Mouse (Mus musculus) cerebellum, adult 9-10 months (tissue): ENCODE results near the gene Dmd.

Source experiments
- DNase-seq: peaks from one replicate; pipeline ENCODE4 v3.0.0; 2022

The Dmd gene

GRCm38 (mm10) chrX:84435608-84436007 lies 1486.9 kb downstream of the Dmd start:
- DNase-seq: peak; percentile 28

GRCm38 (mm10) chrX:84436556-84436955 lies 1487.9 kb downstream of the Dmd start:
- DNase-seq: no peak

GRCm38 (mm10) chrX:84442996-84443395 lies 1494.3 kb downstream of the Dmd start:
- DNase-seq: no peak

GRCm38 (mm10) chrX:84443985-84444384 lies 1495.3 kb downstream of the Dmd start:
- no peak for DNase-seq

GRCm38 (mm10) chrX:84444638-84445037 lies 1496.0 kb downstream of the Dmd start:
- DNase-seq: no peak

- no peak for DNase-seq
Measured at GRCm38 (mm10) chrX:84454473-84454872, 1505.8 kb downstream of the Dmd start.

DNA sequence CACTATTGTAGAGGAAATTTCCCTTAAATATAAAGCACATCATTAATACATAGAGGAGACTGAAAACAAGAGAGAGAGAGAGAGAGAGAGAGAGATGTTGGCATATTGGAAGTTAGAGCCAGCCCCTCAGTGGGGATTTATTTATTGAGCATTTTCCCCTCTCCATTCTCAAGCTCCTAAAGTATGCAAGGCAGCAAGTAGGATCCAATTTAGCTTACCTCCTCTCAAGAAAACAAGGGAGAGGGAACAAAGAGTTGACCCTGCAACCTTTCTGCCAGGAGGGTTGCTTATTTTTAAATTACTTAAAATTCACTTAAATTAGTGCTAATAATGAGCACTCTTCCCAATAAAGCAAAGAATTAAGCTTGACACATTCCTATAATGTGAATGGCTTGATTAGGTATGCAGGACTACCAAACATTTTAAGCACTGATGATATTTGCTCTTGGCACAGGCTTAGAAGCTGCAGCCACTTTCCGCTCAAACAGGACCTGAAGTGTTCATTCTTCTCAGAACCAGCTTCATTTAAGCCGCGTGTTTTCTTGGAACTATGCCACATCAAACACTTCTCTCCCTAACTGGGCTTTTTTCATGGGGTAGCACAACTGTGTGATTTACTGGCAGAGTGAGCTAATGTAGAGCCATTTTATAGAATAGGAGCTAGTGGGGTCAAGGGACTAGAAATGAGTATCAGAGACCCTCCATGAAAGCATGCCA lies 1566.1 kb downstream of the Dmd start:
- DNase-seq: no peak

DNA sequence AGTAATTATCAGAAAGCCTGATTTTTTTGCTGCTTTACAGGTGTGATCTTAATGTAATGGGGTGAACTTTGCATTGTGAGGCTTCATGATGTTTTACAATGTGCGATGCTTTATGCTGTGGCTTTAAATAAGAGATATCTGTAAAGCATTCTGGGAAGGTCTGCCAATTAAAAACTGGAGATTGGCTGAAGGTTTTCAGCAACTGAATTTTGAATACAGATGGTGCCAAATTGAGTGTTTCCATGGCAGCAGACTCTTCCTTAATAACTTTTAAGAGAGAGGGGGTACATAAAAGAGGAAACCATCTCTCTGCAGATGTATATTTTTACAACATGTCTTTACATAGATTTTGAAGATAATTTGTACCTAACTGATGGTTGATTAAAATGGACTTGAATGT lies 1603.3 kb downstream of the Dmd start:
- no peak for DNase-seq

- peak; percentile 41 for DNase-seq
Measured at GRCm38 (mm10) chrX:84553441-84553840, 1604.8 kb downstream of the Dmd start.

DNA sequence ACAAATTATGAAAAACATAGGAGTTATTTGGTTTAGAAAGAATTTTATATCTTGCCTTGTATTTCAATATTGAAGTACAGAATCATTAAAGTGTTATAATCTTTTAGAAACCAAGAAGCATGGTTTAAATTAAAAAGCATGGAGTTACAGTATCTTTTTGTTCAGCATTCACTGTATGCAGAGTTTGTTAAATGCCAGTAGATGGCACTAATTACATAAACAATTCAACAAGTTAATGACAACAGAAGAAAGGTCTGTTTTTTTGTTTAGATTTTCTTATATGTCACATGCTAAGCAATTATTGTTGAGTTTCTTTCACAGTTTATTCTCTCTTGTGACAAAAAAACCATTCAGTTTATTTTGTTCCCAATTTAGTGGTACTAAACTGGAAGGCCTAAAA lies 1649.8 kb downstream of the Dmd start:
- no peak for DNase-seq

GRCm38 (mm10) chrX:84640446-84640845 lies 1691.8 kb downstream of the Dmd start:
- DNase-seq: no peak

- DNase-seq: no peak
Measured at GRCm38 (mm10) chrX:84747683-84748082, 1799.0 kb downstream of the Dmd start.

DNA sequence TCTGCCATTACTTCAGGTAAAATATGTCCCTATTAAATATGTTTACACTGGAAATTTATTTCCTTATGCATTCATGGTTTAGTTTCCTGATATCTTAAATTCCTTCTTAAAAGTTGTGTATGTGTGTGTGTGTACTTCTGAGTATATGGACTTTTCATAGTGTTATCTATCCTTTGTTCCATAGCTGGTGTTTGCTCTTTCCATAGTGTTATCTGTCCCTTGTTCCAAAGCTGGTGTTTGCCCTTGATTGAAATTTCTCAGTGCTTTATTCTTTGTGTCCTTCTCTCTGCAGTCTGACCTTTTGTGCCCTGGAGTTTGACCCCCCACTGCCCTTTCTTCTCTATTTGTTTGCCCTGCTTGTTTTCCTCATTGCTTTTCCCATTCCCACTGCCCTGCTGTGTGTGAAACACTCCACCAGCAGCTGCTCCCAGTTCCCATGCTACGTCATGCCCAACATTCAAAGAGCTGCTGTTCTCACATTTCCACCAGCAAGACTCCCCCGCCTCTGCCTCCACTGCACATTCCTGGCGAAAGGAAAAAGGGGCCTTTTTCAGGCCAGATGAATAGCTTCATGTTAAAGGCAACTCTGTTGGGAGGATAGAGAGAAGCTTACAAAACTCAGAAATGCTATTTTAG lies 1911.5 kb downstream of the Dmd start:
- no peak for DNase-seq

DNA sequence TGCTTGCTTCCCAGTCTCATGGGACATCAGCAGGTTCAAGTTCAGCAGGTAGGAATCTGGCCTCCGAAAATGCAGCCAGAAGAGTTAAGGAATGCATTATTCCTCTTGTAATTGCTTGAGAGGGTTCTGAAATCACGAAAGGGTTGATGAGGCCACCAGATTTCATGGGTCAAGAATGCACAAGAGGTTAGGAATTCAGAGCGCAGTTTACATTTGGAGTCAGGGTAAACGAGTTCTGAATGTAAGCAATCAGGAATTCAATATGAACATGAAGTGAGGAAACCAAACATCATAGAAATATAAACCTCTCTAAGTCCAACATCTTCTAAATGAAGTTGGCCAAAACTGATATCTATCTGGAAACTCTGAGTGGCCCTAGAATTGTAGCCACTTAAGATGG lies 1924.4 kb downstream of the Dmd start:
- no peak for DNase-seq

DNA sequence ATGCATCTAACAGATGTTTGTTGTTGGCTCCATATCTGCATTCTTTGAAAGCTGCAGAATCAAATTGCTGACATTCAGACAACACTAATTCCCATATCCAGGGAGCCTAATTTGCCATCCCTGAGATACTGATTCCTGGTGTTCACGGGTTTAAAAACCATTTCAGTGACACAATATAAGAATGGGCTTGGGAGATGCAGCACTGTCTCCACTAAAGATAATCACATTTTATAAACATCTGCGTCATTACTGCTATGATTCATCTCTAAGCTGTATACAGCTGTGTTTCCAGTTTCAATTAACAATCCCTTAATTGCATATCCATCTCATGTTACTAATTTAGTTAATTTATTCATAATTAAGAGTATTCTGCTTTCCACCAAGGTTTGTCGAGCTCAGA lies 1929.5 kb downstream of the Dmd start:
- no peak for DNase-seq

- peak; percentile 74 for DNase-seq
Measured at GRCm38 (mm10) chrX:84932715-84933473, 1984.2 kb downstream of the Dmd start.

DNA sequence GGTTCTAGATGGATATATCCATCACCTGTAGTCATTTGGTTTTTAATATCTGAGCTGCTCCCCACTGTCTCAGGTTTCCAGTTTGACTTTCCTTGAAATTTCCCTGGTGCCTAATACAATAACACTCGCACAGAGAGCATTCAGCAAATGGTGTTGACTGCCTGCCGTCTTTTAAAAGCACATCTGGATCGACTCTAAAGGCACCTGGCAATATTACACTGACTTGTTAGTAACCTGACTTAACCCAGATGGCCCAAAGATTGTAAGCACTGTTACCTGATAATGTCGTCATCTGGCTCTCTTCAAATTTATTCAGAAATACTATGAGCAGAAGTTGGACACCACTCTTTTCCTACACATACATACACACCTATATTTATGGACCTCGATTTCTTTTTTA lies 2011.9 kb downstream of the Dmd start:
- DNase-seq: no peak

DNA sequence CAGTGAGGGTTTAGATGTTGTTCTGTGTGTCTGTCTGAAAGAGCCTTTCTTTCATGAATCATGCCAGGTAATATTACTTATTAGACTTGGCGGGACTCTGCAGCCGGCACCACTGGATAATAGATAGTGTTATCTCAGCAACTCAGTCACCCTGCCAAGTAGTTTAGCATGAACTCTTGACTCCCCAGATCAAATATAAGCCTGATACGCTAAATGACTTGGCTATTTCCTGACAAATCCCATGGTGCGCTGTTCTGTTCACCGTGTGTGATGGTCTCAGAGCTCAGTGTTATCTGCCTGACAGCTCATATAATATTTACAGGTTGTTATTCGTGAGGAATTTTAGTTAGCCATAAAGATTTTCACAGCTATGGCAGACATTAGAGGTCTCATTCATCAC lies 2012.3 kb downstream of the Dmd start:
- no peak for DNase-seq

DNA sequence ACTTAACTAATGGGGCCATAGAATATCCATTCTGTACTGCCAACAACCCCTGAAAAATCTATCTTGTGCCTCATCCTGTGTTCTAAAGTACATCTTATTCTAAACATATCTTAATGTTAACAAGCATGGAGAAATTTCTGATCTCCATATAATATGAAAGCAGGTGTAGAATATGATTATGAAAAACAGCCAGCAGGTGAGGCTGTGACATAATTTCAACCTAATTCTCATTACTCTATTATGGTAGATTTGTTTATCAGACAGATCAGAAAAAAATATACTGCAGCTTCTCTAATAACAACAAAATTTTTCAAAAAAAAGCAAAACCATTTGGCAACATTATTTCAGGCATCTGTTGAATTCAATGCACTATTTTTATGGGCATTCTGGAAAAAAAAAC lies 2059.6 kb downstream of the Dmd start:
- no peak for DNase-seq

DNA sequence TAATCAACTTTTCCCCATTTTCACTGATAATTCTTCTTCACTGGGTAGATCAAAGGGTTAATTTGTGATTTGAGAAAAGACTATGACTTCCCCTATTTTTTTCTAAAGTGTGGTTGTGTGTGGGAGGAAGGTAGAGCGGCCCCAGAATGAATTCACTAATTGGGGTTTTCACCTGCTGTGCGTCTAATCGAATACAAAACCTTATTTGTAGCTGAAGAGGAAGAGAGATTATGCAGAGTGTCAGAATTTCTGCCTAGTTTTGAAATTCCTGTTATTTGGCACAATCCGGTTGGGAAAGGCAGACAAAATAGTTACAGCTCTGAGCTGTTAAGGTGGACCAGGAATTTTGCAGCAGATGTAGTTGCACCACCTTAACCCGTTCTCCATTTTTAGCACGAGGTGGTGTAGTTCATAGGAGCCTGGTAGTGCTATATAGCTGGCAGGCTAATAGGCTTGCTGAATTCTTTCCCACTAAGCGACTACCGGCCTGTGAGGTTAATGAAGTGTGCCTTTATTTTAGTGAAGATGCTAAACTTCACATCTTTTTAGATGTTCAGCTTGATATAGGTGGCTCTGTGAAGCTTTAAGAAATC lies 2092.9 kb downstream of the Dmd start:
- no peak for DNase-seq

DNA sequence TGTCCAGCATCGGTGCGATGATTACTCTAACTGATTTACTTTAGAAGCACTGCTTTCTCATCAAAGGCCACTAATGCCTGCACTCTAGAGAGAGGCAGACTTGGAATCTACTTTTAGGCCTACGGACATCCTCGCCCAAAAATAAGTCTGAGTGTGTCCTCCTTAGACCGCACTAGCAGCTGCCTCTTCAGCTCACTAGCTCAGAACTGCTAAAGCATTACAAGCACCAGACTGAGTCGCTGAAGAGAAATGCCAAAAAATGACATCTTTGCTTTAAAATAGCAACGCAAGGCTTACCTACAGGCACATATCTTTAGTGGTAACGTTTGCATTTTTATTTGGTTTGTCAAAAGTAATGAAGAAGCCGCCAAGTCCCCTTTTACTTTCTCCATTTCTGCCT lies 2098.0 kb downstream of the Dmd start:
- no peak for DNase-seq

DNA sequence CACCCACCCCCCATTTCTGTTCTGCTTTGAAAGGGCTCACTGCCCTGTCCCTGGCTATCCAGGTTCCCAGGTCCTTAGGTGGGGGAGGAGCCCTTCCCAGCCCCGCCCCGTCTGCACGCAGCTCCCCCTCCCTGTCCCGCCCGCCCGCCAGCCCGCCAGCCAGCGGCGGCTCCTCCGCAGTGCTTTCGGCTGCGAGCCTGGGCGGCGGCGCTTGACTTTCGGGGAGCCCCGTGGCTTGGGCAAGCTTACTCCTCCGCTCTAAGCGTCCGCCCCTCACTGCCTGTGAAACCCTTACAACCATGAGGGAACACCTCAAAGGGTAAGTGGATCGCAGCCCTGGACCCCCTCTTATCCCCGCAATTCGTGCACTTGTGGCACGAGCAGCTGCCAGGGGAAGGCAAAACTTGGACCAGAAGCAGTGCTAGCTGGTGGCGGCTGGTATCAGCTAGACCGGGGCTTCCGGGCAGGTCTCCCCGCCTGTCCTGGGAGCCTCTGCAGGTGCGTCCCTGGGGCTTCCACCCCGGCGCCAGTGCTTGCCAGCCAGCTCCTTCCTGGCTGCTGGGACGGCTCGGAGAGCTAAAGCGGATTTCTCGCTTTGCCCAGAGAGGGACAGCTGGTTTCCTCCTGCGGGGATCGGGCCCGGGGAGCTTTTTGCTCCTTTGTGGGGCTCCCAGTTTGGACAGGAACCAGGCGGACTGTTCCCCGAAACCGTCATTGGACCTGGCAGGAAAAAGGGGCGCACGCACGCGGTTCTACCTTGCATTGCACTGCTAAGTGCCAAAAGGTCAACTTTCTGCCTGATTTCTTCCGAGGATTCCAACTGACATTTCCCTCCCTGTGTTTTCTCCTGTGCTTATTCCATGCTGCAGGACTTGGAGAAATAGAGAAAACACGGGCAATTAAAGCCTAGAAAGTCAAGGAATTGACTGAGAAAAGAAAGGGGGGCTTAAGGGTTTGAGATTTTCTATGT lies 2099.8 kb downstream of the Dmd start:
- peak; percentile 46 for DNase-seq
